Mouse (Mus musculus) limb, embryonic 10.5 days (tissue): Measurements from ENCODE around the gene Mfap1a. TPM values are rescaled to one million over a fixed set of nuclear protein-coding genes. Genes with fewer than 3 reads are reported as not detected.

Experiments used
- DNase-seq: peaks from one replicate; pipeline ENCODE4 v3.0.0-alpha.2; 2017; ENCODE audit warnings: low spot score
- H3K27ac ChIP-seq: fragments of 300-500 bp; sonication (generic); 2 replicates; pipeline ENCODE4 v1.5.1; 2016; ENCODE audit warnings: mild to moderate bottlenecking
- H3K27me3 ChIP-seq: fragments of 300-500 bp; sonication (generic); 2 replicates; pipeline ENCODE4 v1.6.1; 2016; ENCODE audit warnings: low read depth, mild to moderate bottlenecking; ENCODE audit not compliant: poor library complexity, severe bottlenecking
- H3K36me3 ChIP-seq: fragments of 300-500 bp; sonication (generic); 2 replicates; pipeline ENCODE4 v1.6.1; 2016; ENCODE audit warnings: mild to moderate bottlenecking, moderate library complexity
- H3K4me1 ChIP-seq: fragments of 300-500 bp; sonication (generic); 2 replicates; pipeline ENCODE4 v1.6.1; 2016
- H3K4me3 ChIP-seq: fragments of 300-500 bp; sonication (generic); 2 replicates; pipeline ENCODE4 v1.5.1; 2016; ENCODE audit warnings: mild to moderate bottlenecking, moderate library complexity
- H3K9me3 ChIP-seq: fragments of 300-500 bp; sonication (generic); replicated peaks from 2 replicates; pipeline ENCODE4 v1.6.1; 2016; ENCODE audit warnings: mild to moderate bottlenecking
- WGBS: fragments of 180-500 bp; shearing (Covaris S2); methylation state at CpG from one replicate; pipeline ENCODE4 v1.1.7; 2016; 5-methylcytosine and 5-hydroxymethylcytosine counted together
- microRNA-seq: library from miRNA; unstranded; fragments of <30 nt; microRNA quantifications from one replicate; pipeline ENCODE4, GENCODE M21; 2017
- polyA plus RNA-seq: library from polyadenylated mRNA; unstranded; fragments of >200 nt; fragmentation: Nextera tagmentation; extraction: Ambion mirVana; gene quantifications from 2 replicates; pipeline ENCODE4 v1.2.1, GENCODE M21; 2016

Gene Mfap1a
- polyA plus RNA-seq, 1 experiment from 2014 or later: 29.7 TPM

DNA sequence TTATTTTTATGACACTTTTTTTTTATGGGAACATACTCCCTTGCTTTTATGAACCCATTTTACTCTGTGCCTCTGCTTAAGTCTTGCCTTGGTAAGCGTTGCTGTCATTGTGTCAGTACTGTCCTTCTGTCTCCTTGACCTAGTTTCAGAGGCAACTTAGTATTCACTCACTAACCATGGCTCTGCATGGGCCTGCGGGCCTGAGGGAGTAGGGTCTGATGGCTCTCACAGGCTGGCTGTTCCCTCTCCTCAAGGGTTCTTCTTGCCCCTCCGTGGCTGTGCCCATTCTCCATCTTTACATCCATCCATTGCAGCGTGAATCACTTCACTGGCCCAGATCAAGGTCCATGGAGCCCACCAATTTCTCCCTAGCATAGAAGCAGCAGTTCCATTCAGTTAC lies 60.0 kb downstream of the Mfap1a start:
- peaks cover 15% of the 10 kb centered on the region for H3K36me3 ChIP-seq
- no peaks in the 10 kb centered on the region for H3K9me3 ChIP-seq
- no peak overlapping the region for H3K4me3 ChIP-seq
- no peak overlapping the region for H3K27ac ChIP-seq
- no peak for DNase-seq
- peaks cover 41% of the 10 kb centered on the region for H3K4me1 ChIP-seq
- peaks cover 25% of the 10 kb centered on the region for H3K27me3 ChIP-seq
- WGBS: 80% methylated on average over 4 of the region's 4 CpGs

DNA sequence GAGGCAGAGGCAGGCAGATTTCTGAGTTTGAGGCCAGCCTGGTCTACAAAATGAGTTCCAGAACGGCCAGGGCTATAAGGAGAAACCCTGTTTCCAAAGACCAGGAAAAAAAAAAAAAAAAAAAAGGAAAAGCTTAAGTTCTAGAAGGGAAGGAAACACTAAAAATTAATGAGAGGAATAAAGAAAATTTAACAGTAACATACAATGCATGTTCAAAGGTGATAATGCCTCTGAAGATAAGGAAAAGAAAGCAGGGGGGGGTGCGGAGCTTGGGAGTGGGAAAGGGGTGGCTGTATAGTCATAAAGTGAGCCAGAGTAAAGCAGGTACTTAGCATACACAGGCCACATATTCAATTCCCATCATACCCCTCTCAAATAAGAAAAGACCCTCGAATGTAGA lies 61.3 kb downstream of the Mfap1a start:
- Histone ChIP-seq H3K36me3 (peaks cover 4% of the 10 kb centered on the region; the same call in 1 of the 2 replicates), H3K9me3 (no peaks in the 10 kb centered on the region), H3K4me1 (peaks cover 35% of the 10 kb centered on the region), H3K27me3 (peaks cover 34% of the 10 kb centered on the region), H3K4me3 (no peak overlapping the region), H3K27ac (no peak overlapping the region)
- DNase-seq: no peak
- 91% methylated on average over 3 of the region's 3 CpGs for WGBS

DNA sequence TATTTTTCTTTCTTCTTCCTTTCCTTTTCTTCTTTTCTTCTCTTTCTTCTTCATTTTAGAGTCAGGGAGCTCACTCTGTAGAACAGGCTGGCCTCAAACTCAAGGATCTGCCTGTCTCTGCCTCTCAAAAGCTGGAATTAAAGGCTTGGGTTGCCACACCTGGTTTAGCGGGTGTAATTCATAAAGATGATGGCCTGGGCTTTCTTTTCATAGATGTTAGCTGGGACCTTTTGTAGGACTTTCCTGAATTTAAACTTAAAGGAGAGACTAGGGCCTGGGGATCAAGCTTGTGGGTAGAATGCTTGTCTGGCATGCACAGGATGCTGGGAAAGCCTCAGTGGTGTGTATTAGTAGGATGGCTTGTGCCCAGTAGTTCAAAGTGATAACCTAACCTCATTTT lies 62.3 kb downstream of the Mfap1a start, which contains the start of gene Ell3:
Gene Ell3, minus strand, starts transcription at position 101 of the 400 bp plus-strand sequence.
- H3K4me3 ChIP-seq: peak within 1 kb of the TSS; percentile 67
- 82% methylated on average over 1 of the region's 1 CpGs for WGBS
- H3K9me3 ChIP-seq: no peaks in the 10 kb centered on the region
- H3K4me1 ChIP-seq: peaks cover 34% of the 10 kb centered on the region
- H3K27ac ChIP-seq: no peak within 1 kb of the TSS
- peaks cover 11% of the 10 kb centered on the region for H3K36me3 ChIP-seq
- H3K27me3 ChIP-seq: peaks cover 34% of the 10 kb centered on the region
- DNase-seq: no peak

DNA sequence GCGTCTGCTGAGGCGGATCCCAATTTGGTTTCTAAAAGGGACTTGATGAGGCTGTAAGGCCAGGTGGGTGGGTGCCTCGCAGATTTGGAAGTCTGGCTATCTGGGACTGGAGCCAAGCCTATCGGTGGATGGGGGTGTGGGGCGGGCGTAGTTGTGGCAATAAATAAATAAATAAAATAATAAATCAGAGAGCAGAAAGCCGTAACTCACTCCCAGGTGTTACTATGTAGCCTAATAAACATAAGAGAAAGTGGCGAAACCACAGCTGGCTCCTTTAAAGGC lies 63.5 kb downstream of the Mfap1a start:
- peaks cover 27% of the 10 kb centered on the region for H3K4me1 ChIP-seq
- H3K36me3 ChIP-seq: peaks cover 22% of the 10 kb centered on the region
- H3K27ac ChIP-seq: peak overlapping the region; percentile 74; the same call in 1 of the 2 replicates
- H3K27me3 ChIP-seq: peaks cover 34% of the 10 kb centered on the region
- 10% methylated on average over 8 of the region's 8 CpGs for WGBS
- DNase-seq: no peak
- peak overlapping the region; percentile 67 for H3K4me3 ChIP-seq
- no peaks in the 10 kb centered on the region for H3K9me3 ChIP-seq

DNA sequence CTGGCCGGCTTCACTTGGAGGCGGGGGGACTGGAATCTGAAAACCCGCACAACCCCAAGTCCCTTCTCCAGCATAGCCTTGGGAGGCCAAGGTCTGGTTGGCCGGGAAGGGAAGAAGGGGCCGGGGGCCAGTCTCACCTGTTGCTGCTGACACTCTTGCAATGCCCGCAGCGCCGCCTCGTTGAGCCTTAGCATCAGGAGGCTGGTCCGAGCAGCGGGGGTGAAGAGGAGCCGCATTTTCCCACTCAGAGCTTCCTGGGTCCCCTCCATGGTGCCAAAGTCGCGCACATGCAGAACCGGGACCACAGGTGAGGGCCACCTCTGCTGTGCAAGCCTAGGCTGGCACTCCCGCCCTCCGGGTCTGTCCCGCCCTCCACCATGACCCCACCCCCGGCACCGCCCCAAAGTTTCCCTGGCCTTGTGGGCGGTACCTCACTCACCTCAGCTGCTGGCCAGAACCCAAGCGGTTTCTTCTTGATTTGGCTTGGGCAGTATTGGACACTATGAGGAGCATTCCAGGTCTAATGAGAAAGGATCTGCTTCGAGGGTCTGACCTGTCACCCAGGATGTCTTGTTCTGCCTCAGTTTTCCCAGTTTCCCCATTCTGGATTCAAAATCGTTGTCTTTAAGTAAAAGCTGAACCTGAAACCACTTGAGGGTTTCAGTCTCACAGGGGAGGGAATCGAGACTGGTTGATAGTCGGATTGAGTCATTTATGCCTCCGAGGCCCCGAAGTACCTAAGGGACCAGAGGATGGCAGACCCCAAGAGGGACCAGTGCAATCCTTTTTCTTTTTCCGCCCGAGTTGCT lies 64.0 kb downstream of the Mfap1a start:
- peak; percentile 83 for DNase-seq
- Histone ChIP-seq H3K4me3 (peak overlapping the region; percentile 67), H3K27me3 (peaks cover 34% of the 10 kb centered on the region), H3K4me1 (peaks cover 22% of the 10 kb centered on the region), H3K36me3 (peaks cover 28% of the 10 kb centered on the region), H3K27ac (peak overlapping the region; percentile 74), H3K9me3 (no peaks in the 10 kb centered on the region)
- 2% methylated on average over 30 of the region's 30 CpGs for WGBS

Small RNA genes within 50 kb of the gene (microRNA-seq; reads per million reads assigned to microRNA genes)
- gene Gm22953: not detected

Other genes with a start within 250 kb of the Mfap1a start
- 116 and 135 TPM in 2 replicates for gene Trp53bp1, start 235.3 kb downstream of the Mfap1a start, polyA plus RNA-seq
- gene Map1a, start 217.1 kb downstream of the Mfap1a start, polyA plus RNA-seq: 1.5 and 2.0 TPM in 2 replicates
- gene Ppip5k1, start 151.3 kb downstream of the Mfap1a start, polyA plus RNA-seq: 7.5 and 8.9 TPM in 2 replicates
- gene Ckmt1, start 149.0 kb downstream of the Mfap1a start, polyA plus RNA-seq: 0.59 and 1.5 TPM in 2 replicates
- not detected in 2 replicates for gene Strc, start 119.5 kb downstream of the Mfap1a start, polyA plus RNA-seq
- gene Pdia3, start 92.9 kb downstream of the Mfap1a start, polyA plus RNA-seq: 603 and 646 TPM in 2 replicates
- 2.3 and 2.9 TPM in 2 replicates for gene Catsper2, start 92.9 kb downstream of the Mfap1a start, polyA plus RNA-seq
- gene Ell3, start 62.4 kb downstream of the Mfap1a start, polyA plus RNA-seq: 6.4 and 8.1 TPM in 2 replicates
- gene Serf2, start 57.5 kb downstream of the Mfap1a start, polyA plus RNA-seq: 472 and 490 TPM in 2 replicates
- gene Hypk, start 53.4 kb downstream of the Mfap1a start, polyA plus RNA-seq: 172 and 201 TPM in 2 replicates
- gene Serinc4, start 49.9 kb downstream of the Mfap1a start, polyA plus RNA-seq: 0.10 TPM in 1 of 2 replicates, not detected in the other
- gene Mfap1b, start 32.6 kb downstream of the Mfap1a start, polyA plus RNA-seq: 44.5 and 54.5 TPM in 2 replicates
- gene Wdr76, start 58 bp upstream of the Mfap1a start, polyA plus RNA-seq: 9.1 and 10.3 TPM in 2 replicates